Mouse (Mus musculus) stomach, postnatal 0 days (tissue): ENCODE measurements around the gene Nosip. TPM values are rescaled to one million over a fixed set of nuclear protein-coding genes. Genes with fewer than 3 reads are reported as not detected.

Experiments used
- ATAC-seq: fragments of 200-750 bp; cut with Nextera tagmentation; 2 replicates; pipeline ENCODE4 v1.8.0; 2017; ENCODE audit not compliant: low FRiP score, low TSS enrichment
- DNase-seq: peaks from one replicate; pipeline ENCODE4 v3.0.0-alpha.2; 2016; ENCODE audit warnings: low spot score
- H3K27ac ChIP-seq: fragments of 300-500 bp; sonication (generic); replicated peaks from 2 replicates; pipeline ENCODE4 v1.5.1; 2014; ENCODE audit warnings: mild to moderate bottlenecking, control low read depth
- H3K27me3 ChIP-seq: fragments of 300-500 bp; sonication (generic); 2 replicates; pipeline ENCODE4 v1.6.1; 2014; ENCODE audit warnings: low read length; ENCODE audit not compliant: control insufficient read depth, insufficient read depth
- H3K36me3 ChIP-seq: fragments of 300-500 bp; sonication (generic); 2 replicates; pipeline ENCODE4 v1.6.1; 2014; ENCODE audit warnings: low read length, mixed read lengths; ENCODE audit not compliant: control insufficient read depth, insufficient read depth
- H3K4me1 ChIP-seq: fragments of 300-500 bp; sonication (generic); replicated peaks from 2 replicates; pipeline ENCODE4 v1.6.1; 2014; ENCODE audit warnings: antibody characterized with exemption; ENCODE audit not compliant: control insufficient read depth, insufficient read depth
- H3K4me2 ChIP-seq: fragments of 300-500 bp; sonication (generic); replicated peaks from 2 replicates; pipeline ENCODE4 v1.6.1; 2014; ENCODE audit warnings: low read depth, mild to moderate bottlenecking, control low read depth, moderate library complexity
- H3K4me3 ChIP-seq: fragments of 300-500 bp; sonication (generic); 2 replicates; pipeline ENCODE4 v1.5.1; 2014; ENCODE audit warnings: low read depth, low read length, control low read depth
- H3K9ac ChIP-seq: fragments of 300-500 bp; sonication (generic); 2 replicates; pipeline ENCODE4 v1.6.1; 2014; ENCODE audit warnings: mild to moderate bottlenecking, low read length, control low read depth, mixed read lengths
- H3K9me3 ChIP-seq: fragments of 300-500 bp; sonication (generic); 2 replicates; pipeline ENCODE4 v1.6.1; 2016; ENCODE audit warnings: low read length; ENCODE audit not compliant: control insufficient read depth
- CTCF ChIP-seq: IDR thresholded peaks from 2 replicates; pipeline ENCODE4 v1.5.1; 2016; ENCODE audit warnings: antibody characterized with exemption, low read depth, mild to moderate bottlenecking, moderate library complexity
- EP300 ChIP-seq: optimal IDR thresholded peaks from 2 replicates; pipeline ENCODE3; 2016; ENCODE audit warnings: antibody characterized with exemption
- WGBS: fragments of 180-500 bp; shearing (Covaris S2); extraction: QIAGEN DNeasy Blood & Tissue Kit; methylation state at CpG from one replicate; pipeline ENCODE4 v1.1.7; 2014; 5-methylcytosine and 5-hydroxymethylcytosine counted together
- polyA plus RNA-seq: library from polyadenylated mRNA; unstranded; fragments of >200 nt; fragmentation: Nextera tagmentation; extraction: Ambion mirVana; gene quantifications from 2 replicates; pipeline ENCODE4 v1.2.1, GENCODE M21; 2015

The Nosip gene
- polyA plus RNA-seq, 1 experiment from 2014 or later: 44.1 TPM

- no peak for DNase-seq
- Histone ChIP-seq H3K36me3 (no peaks in the 10 kb centered on the region), H3K4me2 (no peak overlapping the region), H3K4me1 (no peaks in the 10 kb centered on the region; the same call in 1 of the 2 replicates), H3K27ac (no peak overlapping the region), H3K9me3 (no peaks in the 10 kb centered on the region), H3K27me3 (no peaks in the 10 kb centered on the region), H3K4me3 (no peak overlapping the region), H3K9ac (no peak overlapping the region)
- no peak for TF ChIP-seq CTCF
- no peak for TF ChIP-seq EP300
- WGBS: 68% methylated on average over 6 of the region's 6 CpGs
- ATAC-seq: no peak
Observed at GRCm38 (mm10) chr7:45097479-45097878, 35.2 kb downstream of the Nosip start.

- Histone ChIP-seq H3K4me1 (peaks cover 3% of the 10 kb centered on the region; the same call in 1 of the 2 replicates), H3K27ac (no peak overlapping the region), H3K36me3 (no peaks in the 10 kb centered on the region), H3K9ac (no peak overlapping the region), H3K9me3 (no peaks in the 10 kb centered on the region), H3K4me2 (no peak overlapping the region), H3K4me3 (no peak overlapping the region), H3K27me3 (no peaks in the 10 kb centered on the region)
- no peak for ATAC-seq
- no peak for TF ChIP-seq EP300
- peak; percentile 56 for TF ChIP-seq CTCF
- WGBS: 88% methylated on average over 8 of the region's 8 CpGs
- DNase-seq: no peak
Observed at GRCm38 (mm10) chr7:45098541-45099240, 36.5 kb downstream of the Nosip start.

- WGBS: 83% methylated on average over 6 of the region's 6 CpGs
- no peak for ATAC-seq
- Histone ChIP-seq H3K36me3 (no peaks in the 10 kb centered on the region), H3K27ac (no peak overlapping the region), H3K9me3 (no peaks in the 10 kb centered on the region), H3K9ac (no peak overlapping the region), H3K4me3 (no peak overlapping the region), H3K4me1 (peaks cover 3% of the 10 kb centered on the region; the same call in 1 of the 2 replicates), H3K27me3 (no peaks in the 10 kb centered on the region), H3K4me2 (no peak overlapping the region)
- DNase-seq: no peak
- TF ChIP-seq CTCF (no peak), EP300 (no peak)
Observed at GRCm38 (mm10) chr7:45100046-45100445, 37.8 kb downstream of the Nosip start.

GRCm38 (mm10) chr7:45102441-45102840 is 40.2 kb downstream of the Nosip start:
- H3K27me3 ChIP-seq: no peaks in the 10 kb centered on the region
- DNase-seq: no peak
- H3K36me3 ChIP-seq: no peaks in the 10 kb centered on the region
- peak overlapping the region; percentile 46 for H3K4me3 ChIP-seq
- H3K9me3 ChIP-seq: no peaks in the 10 kb centered on the region
- H3K27ac ChIP-seq: peak overlapping the region; percentile 94
- peak overlapping the region; percentile 77 for H3K9ac ChIP-seq
- H3K4me1 ChIP-seq: peaks cover 3% of the 10 kb centered on the region; the same call in 1 of the 2 replicates
- no peak for ATAC-seq
- TF ChIP-seq EP300 (no peak), CTCF (no peak)
- H3K4me2 ChIP-seq: peak overlapping the region; percentile 64
- 59% methylated on average over 11 of the region's 11 CpGs for WGBS

GRCm38 (mm10) chr7:45102940-45103585 is 40.8 kb downstream of the Nosip start:
- Histone ChIP-seq H3K9me3 (no peaks in the 10 kb centered on the region), H3K27ac (peak overlapping the region; percentile 94), H3K36me3 (no peaks in the 10 kb centered on the region), H3K27me3 (no peaks in the 10 kb centered on the region), H3K9ac (peak overlapping the region; percentile 77), H3K4me3 (peak overlapping the region; percentile 46), H3K4me1 (peaks cover 3% of the 10 kb centered on the region; the same call in 1 of the 2 replicates), H3K4me2 (peak overlapping the region; percentile 64)
- TF ChIP-seq EP300 (no peak), CTCF (no peak)
- DNase-seq (no peak), ATAC-seq (no peak; the same call in 1 of the 2 replicates)
- 28% methylated on average over 9 of the region's 9 CpGs for WGBS
